Mouse (Mus musculus) embryo, embryonic 9.5 days (tissue): ENCODE measurements at regions not wholly inside any gene's neighbourhood (a gene's known extent, or its start where the extent isn't known, plus 50 kb on each side); places are given as distances from the start of the nearest gene placed in this dataset.
"Not testable (repeated sequence)": the region's sequence is repeated elsewhere in the genome, so short reads cannot be mapped to it uniquely, and the experiment has no call there.

Experiments
- DNase-seq: peaks from one replicate; pipeline ENCODE4 v3.0.0-alpha.2; 2017; ENCODE audit errors: extremely low spot score

- DNase-seq: not testable (repeated sequence)
Observed at GRCm38 (mm10) chr7:77200903-77201302, 971.2 kb downstream of the Agbl1 start.

- no peak for DNase-seq
Observed at GRCm38 (mm10) chr7:77205604-77206003, 975.9 kb downstream of the Agbl1 start.

- no peak for DNase-seq
Observed at GRCm38 (mm10) chr7:77249391-77249790, 1019.7 kb downstream of the Agbl1 start.

GRCm38 (mm10) chr7:77287657-77288056 is 1058.0 kb downstream of the Agbl1 start:
- no peak for DNase-seq

- DNase-seq: no peak
Observed at GRCm38 (mm10) chr7:77294984-77295642, 1065.4 kb downstream of the Agbl1 start.

- DNase-seq: no peak
Observed at GRCm38 (mm10) chr7:77303227-77303626, 1073.5 kb downstream of the Agbl1 start.

GRCm38 (mm10) chr7:77303935-77304334 is 1074.2 kb downstream of the Agbl1 start:
- DNase-seq: peak; percentile 17

GRCm38 (mm10) chr7:77305471-77305870 is 1075.8 kb downstream of the Agbl1 start:
- no peak for DNase-seq

GRCm38 (mm10) chr7:77311661-77312060 is 1082.0 kb downstream of the Agbl1 start:
- no peak for DNase-seq

GRCm38 (mm10) chr7:77325140-77325539 is 1095.5 kb downstream of the Agbl1 start:
- DNase-seq: no peak

GRCm38 (mm10) chr7:77326836-77327235 is 1097.1 kb downstream of the Agbl1 start:
- DNase-seq: no peak

- no peak for DNase-seq
Observed at GRCm38 (mm10) chr7:77327516-77327915, 1097.8 kb downstream of the Agbl1 start.

GRCm38 (mm10) chr7:77338630-77339029 is 1108.9 kb downstream of the Agbl1 start:
- no peak for DNase-seq
